Mouse (Mus musculus) lung, adult 2 months (tissue): ENCODE measurements around the gene Kcnj8. TPM values are rescaled to one million over a fixed set of nuclear protein-coding genes. Genes with fewer than 3 reads are reported as not detected.

Experiments
- DNase-seq: peaks from one replicate; pipeline ENCODE4 v3.0.0; 2022
- H3K4me1 ChIP-seq: fragments of 200-500 bp; 2 replicates; pipeline ENCODE4 v1.6.1; 2011; ENCODE audit warnings: low read length; ENCODE audit not compliant: control insufficient read depth, insufficient read depth
- H3K4me3 ChIP-seq: fragments of 200-500 bp; replicated peaks from 2 replicates; pipeline ENCODE3; 2011; ENCODE audit warnings: low read depth, mild to moderate bottlenecking, control low read depth, low read length; ENCODE audit errors: extremely low read depth
- CTCF ChIP-seq: fragments of 200-500 bp; IDR thresholded peaks from 2 replicates; pipeline ENCODE4 v1.5.1; 2011; ENCODE audit warnings: mild to moderate bottlenecking, low read length, control low read depth; ENCODE audit not compliant: insufficient read depth
- POLR2A ChIP-seq: fragments of 200-500 bp; IDR thresholded peaks from 2 replicates; pipeline ENCODE4 v1.6.1; 2011; ENCODE audit warnings: low read depth, mild to moderate bottlenecking, control low read depth, low read length, borderline replicate concordance; ENCODE audit errors: extremely low read depth
- WGBS: fragments of 180-500 bp; shearing (Covaris S2); methylation state at CpG from one replicate; pipeline ENCODE4 v1.1.7; 2018; 5-methylcytosine and 5-hydroxymethylcytosine counted together
- polyA plus RNA-seq: library from polyadenylated mRNA; depleted of rRNA; stranded (reverse); fragments of >200 nt; gene quantifications from 2 replicates; pipeline ENCODE4 v1.2.3, GENCODE M21; 2012

Kcnj8 gene
- polyA plus RNA-seq, 1 experiment = 7.8 TPM

DNA sequence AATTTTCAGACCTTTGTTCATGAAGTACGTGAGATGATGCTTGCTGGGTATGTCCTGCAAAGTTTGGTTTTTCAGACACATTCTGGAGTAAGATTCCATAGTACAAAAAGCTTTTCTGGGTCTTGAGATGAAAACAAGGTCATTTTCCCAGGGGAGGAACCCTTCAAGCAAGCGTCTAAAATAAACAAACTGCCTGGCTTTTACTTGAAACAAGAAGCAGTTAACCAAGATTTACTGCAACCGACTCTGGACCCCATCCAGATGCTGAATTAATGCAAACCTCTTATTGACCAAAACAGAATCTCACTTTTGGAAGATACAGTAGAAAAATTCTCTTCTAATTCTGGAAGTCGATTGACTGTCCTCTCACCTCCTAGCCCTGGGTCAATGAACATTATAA is 20.5 kb downstream of the Kcnj8 start:
- 40% methylated on average over 4 of the region's 4 CpGs for WGBS
- no peak for TF ChIP-seq CTCF
- no peak for TF ChIP-seq POLR2A
- H3K4me1 ChIP-seq = no peaks in the 10 kb centered on the region
- no peak overlapping the region for H3K4me3 ChIP-seq
- DNase-seq = no peak

DNA sequence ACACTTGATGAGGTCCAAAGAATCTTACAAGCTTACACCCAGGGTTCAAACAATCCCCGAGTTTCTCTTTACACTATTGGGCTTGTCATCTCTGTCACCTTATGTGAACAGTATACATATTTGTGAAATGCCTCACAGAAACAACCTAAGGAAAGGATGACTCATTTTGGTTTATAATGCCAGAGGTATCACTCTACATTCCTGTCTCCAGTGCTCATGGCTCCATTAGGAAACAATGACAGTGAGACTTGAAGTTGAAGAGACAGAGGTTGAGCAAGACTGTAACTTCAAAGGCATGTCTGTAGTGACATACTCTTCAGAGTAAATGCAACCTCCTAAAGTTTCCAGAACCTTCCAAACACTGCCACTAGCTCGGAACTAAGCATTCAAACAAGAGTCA is 23.0 kb downstream of the Kcnj8 start:
- no peak for TF ChIP-seq POLR2A
- no peak for TF ChIP-seq CTCF
- 76% methylated on average over 2 of the region's 2 CpGs for WGBS
- Histone ChIP-seq H3K4me1 (no peaks in the 10 kb centered on the region), H3K4me3 (no peak overlapping the region)
- no peak for DNase-seq

DNA sequence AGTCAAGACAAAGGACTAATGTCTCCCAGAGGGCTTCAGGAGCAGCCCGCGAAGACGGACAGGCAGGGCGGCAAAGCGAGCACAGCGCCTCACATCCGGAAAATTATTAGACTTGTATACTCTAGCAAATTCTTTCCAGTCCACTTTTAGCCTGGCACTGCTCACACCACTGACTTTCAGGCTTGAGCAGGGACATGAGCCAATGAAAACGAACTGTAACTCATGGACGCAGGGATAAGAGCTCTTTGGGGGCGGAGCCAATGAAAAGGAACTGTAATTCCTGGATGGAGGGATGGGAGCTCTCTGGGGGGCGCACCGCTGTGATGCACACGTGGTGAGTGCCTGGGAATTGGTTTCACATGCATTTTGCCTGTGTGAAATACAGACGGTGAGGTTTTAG is 26.3 kb downstream of the Kcnj8 start:
- Histone ChIP-seq H3K4me3 (no peak overlapping the region), H3K4me1 (no peaks in the 10 kb centered on the region)
- no peak for DNase-seq
- WGBS = 53% methylated on average over 14 of the region's 14 CpGs
- TF ChIP-seq CTCF = no peak
- no peak for TF ChIP-seq POLR2A

DNA sequence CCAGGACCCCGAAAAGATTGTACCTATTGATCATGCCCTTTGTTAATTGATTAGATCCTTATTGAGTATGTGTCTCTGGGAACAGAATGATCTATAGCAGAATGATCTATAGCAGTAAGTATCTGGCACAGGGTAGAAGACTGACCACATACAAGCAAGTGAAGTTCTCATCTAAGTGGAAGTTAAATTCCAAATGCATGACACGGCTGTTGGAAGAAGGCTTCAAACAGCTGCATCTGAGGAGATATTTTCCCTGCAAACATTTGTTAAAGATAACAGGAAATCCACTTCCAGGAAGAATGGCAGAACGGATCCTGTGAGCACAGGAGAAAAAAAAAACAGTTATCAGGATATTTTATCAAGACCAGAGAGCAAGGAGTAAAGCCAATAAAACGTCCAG is 27.8 kb downstream of the Kcnj8 start:
- TF ChIP-seq POLR2A = no peak
- TF ChIP-seq CTCF = no peak
- Histone ChIP-seq H3K4me1 (0 out of 2 replicates have a peak, but pooled peaks cover 2% of the 10 kb centered on the region), H3K4me3 (no peak overlapping the region)
- WGBS = 41% methylated on average over 4 of the region's 4 CpGs
- no peak for DNase-seq

DNA sequence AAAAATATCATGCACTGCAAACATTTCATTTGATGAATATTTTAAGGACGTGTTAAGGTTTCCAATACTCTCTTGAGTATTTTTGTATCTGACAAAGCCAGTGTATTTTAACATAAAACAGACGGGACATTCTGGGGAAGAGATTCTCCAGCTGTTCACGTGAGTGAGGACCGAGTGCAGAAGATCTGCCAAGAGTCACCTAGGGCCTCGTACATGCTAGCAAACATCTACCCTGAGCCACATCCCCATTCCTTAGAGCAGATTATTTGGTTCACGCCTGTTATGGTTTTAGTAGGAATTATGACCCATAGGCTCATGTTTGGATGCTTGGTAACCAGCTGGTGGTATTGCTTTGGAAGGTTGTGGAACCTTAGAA is 28.6 kb downstream of the Kcnj8 start:
- DNase-seq = no peak
- TF ChIP-seq CTCF (no peak), POLR2A (no peak)
- Histone ChIP-seq H3K4me3 (no peak overlapping the region), H3K4me1 (peaks cover 5% of the 10 kb centered on the region; the same call in 1 of the 2 replicates)
- 71% methylated on average over 6 of the region's 6 CpGs for WGBS

DNA sequence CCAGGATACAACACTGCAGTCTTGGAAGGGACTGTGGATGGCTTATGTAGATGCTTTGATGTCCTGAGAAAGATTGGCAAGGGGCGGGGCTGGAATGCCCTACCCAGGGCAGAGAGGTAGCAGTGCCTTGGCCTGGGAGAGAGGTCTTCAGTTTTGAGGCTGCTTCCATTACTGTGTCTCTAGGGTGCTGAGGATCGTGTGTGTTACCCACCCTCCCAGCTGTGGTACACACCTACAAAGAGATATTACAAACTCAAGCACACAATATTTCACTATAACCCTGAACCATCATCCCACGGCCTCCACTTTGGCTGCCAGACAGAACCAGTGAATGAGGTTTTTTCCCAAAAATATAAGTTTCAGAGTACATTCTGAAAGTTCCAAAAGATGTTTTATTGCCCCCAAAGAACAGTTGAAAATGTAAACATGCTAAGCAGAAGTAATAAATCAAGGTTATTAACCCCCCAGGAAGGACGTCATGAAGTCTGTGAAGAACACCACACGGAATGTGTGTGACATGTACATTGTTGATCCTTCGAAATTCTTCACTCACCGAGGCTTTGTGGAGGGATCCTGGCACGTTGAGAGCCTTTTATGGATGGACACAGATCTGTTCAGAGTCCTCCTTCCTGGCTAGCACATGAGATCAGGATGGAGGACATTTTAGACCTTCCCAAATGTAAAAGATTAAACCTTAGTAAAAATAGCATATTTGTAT is 29.2 kb downstream of the Kcnj8 start:
- 74% methylated on average over 8 of the region's 8 CpGs for WGBS
- DNase-seq = no peak

DNA sequence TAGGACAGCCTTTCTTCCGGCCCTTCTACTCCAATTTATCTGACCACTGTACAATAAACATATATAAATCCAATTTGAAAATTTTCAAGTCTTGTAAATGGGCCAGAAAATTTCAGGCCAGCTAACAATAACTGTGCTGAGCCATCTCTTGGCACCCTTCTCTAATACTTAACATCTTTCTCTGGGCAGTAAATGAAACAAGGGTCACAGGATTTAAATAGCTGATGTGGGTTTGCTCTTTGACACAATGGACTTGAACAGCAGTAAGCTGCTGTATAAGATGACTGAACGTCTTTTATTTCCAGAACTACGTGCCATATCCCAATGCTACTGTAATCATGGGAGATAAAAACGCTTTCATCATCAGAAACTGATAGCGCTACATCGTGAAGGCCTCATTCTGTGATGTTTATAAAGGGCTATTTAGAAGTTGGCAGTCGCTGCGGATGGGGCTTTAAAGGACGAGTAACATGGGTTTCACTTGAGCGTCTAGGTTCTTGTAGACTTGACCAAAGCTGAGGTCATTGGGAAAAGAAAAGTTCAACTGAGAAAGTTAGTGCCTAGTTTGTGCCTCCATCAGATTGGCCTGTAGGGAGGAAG is 30.8 kb downstream of the Kcnj8 start:
- Histone ChIP-seq H3K4me1 (peaks cover 5% of the 10 kb centered on the region; the same call in 1 of the 2 replicates), H3K4me3 (no peak overlapping the region)
- TF ChIP-seq CTCF (no peak), POLR2A (no peak)
- 70% methylated on average over 10 of the region's 10 CpGs for WGBS
- no peak for DNase-seq

More for the DNA sequence above, 29.2 kb downstream of the Kcnj8 start:
- peaks cover 5% of the 10 kb centered on the region; the same call in 1 of the 2 replicates for H3K4me1 ChIP-seq
- no peak overlapping the region for H3K4me3 ChIP-seq
- TF ChIP-seq POLR2A (no peak), CTCF (no peak)

DNA sequence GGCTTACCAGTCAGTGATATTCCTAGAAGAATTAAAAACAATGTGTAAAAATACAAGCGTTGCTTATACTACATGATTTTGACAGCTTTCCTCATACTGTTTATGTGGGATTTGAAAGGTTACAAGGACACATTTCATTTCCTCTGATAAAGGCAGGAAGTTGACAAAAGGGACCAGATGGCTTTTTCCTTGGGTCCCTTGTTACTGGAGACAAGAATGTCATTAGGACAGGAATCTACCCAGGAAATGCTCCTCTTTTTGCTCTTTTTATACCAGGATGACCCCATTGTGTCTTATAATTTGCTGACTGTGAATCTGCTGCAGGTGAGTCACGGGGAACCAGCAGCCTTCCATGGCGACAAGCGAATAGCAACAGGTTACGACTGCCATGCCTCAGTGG is 31.3 kb downstream of the Kcnj8 start:
- H3K4me1 ChIP-seq = peaks cover 5% of the 10 kb centered on the region; the same call in 1 of the 2 replicates
- H3K4me3 ChIP-seq = no peak overlapping the region
- TF ChIP-seq POLR2A (no peak), CTCF (no peak)
- DNase-seq = no peak
- WGBS = 77% methylated on average over 5 of the region's 5 CpGs

DNA sequence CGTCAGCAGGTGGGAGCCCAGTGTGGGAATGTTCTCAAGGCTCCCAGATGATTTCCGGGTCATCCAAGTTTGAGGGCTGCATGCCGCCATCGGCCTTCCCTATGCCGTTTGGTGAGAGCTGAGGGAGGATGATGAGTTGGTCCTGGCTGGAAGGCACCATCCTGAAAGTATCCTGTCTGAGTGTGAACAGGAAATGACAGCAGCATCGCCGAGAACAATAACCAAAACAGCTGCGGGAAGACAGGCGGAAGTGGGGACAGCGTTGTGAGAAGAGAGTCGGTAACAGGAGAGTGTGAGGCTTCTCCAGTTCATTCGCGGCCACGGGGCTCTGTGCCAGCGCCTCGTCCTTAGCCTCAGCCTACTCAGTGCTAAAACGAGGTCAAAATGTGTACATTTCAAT is 32.9 kb downstream of the Kcnj8 start:
- no peak for DNase-seq
- no peak for TF ChIP-seq CTCF
- TF ChIP-seq POLR2A = no peak
- 33% methylated on average over 17 of the region's 17 CpGs for WGBS
- Histone ChIP-seq H3K4me3 (peak overlapping the region; percentile 43), H3K4me1 (peaks cover 5% of the 10 kb centered on the region; the same call in 1 of the 2 replicates)

DNA sequence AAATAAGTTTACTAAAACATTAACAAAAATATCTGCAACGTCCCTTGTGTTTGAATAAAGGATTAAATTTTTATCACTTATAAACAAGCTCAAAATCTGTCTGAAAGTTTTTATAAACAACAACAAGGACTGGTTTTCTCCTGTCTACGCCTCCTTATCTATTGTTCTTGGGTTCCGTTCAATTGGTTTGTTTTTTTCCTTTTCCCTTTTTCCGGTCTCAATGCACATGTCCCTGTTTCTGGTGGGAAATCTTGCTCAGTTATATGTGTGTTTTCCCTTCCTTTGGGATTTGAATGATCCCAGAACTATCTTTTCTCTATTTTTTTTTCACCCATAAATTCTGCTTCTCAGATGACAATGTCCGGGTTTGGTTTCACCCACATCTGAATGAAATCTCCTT is 38.0 kb downstream of the Kcnj8 start:
- Histone ChIP-seq H3K4me1 (peaks cover 2% of the 10 kb centered on the region; the same call in 1 of the 2 replicates), H3K4me3 (no peak overlapping the region)
- no peak for DNase-seq
- WGBS = 56% methylated on average over 5 of the region's 5 CpGs
- TF ChIP-seq CTCF (no peak), POLR2A (no peak)
